Mouse (Mus musculus): ENCODE results near the gene Tjp3.

Tjp3 gene

GRCm38 (mm10) chr10:81291511-81292104 lies at the start of gene Tjp3:
Tjp3 (minus strand) TSS chr10:81291581.
- DNase-seq = no peak

- DNase-seq = no peak
Measured at GRCm38 (mm10) chr10:81340551-81341332, 49.4 kb upstream of the Tjp3 start.

- no peak for DNase-seq
Measured at GRCm38 (mm10) chr10:81336558-81336957, 45.2 kb upstream of the Tjp3 start.

- DNase-seq = no peak
Measured at GRCm38 (mm10) chr10:81335393-81336340, 44.3 kb upstream of the Tjp3 start.

- DNase-seq = no peak
Measured at GRCm38 (mm10) chr10:81334324-81334723, 42.9 kb upstream of the Tjp3 start.

GRCm38 (mm10) chr10:81332277-81332676 lies 40.9 kb upstream of the Tjp3 start:
- DNase-seq = no peak

- peak; percentile 61 to 70 for DNase-seq
Measured at GRCm38 (mm10) chr10:81330007-81330406, 38.6 kb upstream of the Tjp3 start.

- peak in 1 of 2 experiments; percentile 44 for DNase-seq
Measured at GRCm38 (mm10) chr10:81329194-81329975, 38.0 kb upstream of the Tjp3 start.

GRCm38 (mm10) chr10:81328386-81328785 lies 37.0 kb upstream of the Tjp3 start, which contains the start of gene Tbxa2r:
Tbxa2r (plus strand) TSS chr10:81328731.
- DNase-seq = peak; percentile 78 to 79

GRCm38 (mm10) chr10:81327959-81328358 lies 36.6 kb upstream of the Tjp3 start:
- DNase-seq = peak; percentile 65 to 71

- peak; percentile 74 to 81 for DNase-seq
Measured at GRCm38 (mm10) chr10:81326858-81327257, 35.5 kb upstream of the Tjp3 start.

GRCm38 (mm10) chr10:81325781-81326180 lies 34.4 kb upstream of the Tjp3 start:
- DNase-seq = no peak

- no peak for DNase-seq
Measured at GRCm38 (mm10) chr10:81325176-81325575, 33.8 kb upstream of the Tjp3 start.

GRCm38 (mm10) chr10:81323791-81324530 lies 32.6 kb upstream of the Tjp3 start:
- no peak for DNase-seq

GRCm38 (mm10) chr10:81323141-81323775 lies 31.9 kb upstream of the Tjp3 start:
- no peak for DNase-seq

GRCm38 (mm10) chr10:81322444-81322843 lies 31.1 kb upstream of the Tjp3 start:
- DNase-seq = no peak

- no peak for DNase-seq
Measured at GRCm38 (mm10) chr10:81321436-81321835, 30.1 kb upstream of the Tjp3 start.

- DNase-seq = peak; percentile 99 to 100
Measured at GRCm38 (mm10) chr10:81320550-81321347, 29.4 kb upstream of the Tjp3 start, which contains the start of gene Cactin. Cactin (plus strand) TSS chr10:81321103.

- DNase-seq = peak in 1 of 2 experiments; percentile 97
Measured at GRCm38 (mm10) chr10:81319741-81320549, 28.6 kb upstream of the Tjp3 start.
